Mouse (Mus musculus) myocyte (in vitro differentiated cells): ENCODE measurements around the gene Lrguk.

ENCODE experiments used
- CEBPB ChIP-seq: IDR thresholded peaks from 2 replicates; pipeline ENCODE4 v1.6.1; 2011; ENCODE audit warnings: mild to moderate bottlenecking, moderate library complexity; ENCODE audit not compliant: poor library complexity, insufficient read depth, severe bottlenecking
- MAX ChIP-seq: IDR thresholded peaks from one replicate; pipeline ENCODE4 v1.6.1; 2011; ENCODE audit warnings: low read depth, mild to moderate bottlenecking, control low read depth
- MYOD1 ChIP-seq, 3 experiments: IDR thresholded peaks; one replicate each; pipeline ENCODE4 v1.6.1; 2011; ENCODE audit warnings: control low read depth in 2 of 3, low read depth in 2 of 3, mild to moderate bottlenecking in 2 of 3, moderate library complexity in 1 of 3; ENCODE audit not compliant: insufficient read length in 2 of 3, control insufficient read depth in 1 of 3
- MYOG ChIP-seq, 3 experiments: IDR thresholded peaks; one replicate each; pipeline ENCODE4 v1.6.1; 2011; ENCODE audit warnings: control low read depth in 2 of 3, low read depth in 2 of 3, mild to moderate bottlenecking in 2 of 3; ENCODE audit not compliant: insufficient read length in 2 of 3, control insufficient read depth in 1 of 3, insufficient read depth in 1 of 3
- POLR2A ChIP-seq: IDR thresholded peaks from one replicate; pipeline ENCODE4 v1.6.1; 2011; ENCODE audit warnings: low read depth, mild to moderate bottlenecking, control low read depth, moderate library complexity; ENCODE audit not compliant: insufficient read length
- POLR2AphosphoS2 ChIP-seq: IDR thresholded peaks from one replicate; pipeline ENCODE4 v1.6.1; 2011; ENCODE audit warnings: low read depth, control low read depth; ENCODE audit not compliant: insufficient read length
- REST ChIP-seq: IDR thresholded peaks from one replicate; pipeline ENCODE4 v1.6.1; 2011; ENCODE audit warnings: mild to moderate bottlenecking, control low read depth, moderate library complexity; ENCODE audit not compliant: insufficient read depth, insufficient read length
- TCF12 ChIP-seq: IDR thresholded peaks from one replicate; pipeline ENCODE4 v1.6.1; 2011; ENCODE audit warnings: mild to moderate bottlenecking, control low read depth; ENCODE audit not compliant: poor library complexity, insufficient read depth, severe bottlenecking
- TCF3 ChIP-seq: IDR thresholded peaks from one replicate; pipeline ENCODE4 v1.6.1; 2011; ENCODE audit warnings: low read depth, control low read depth; ENCODE audit not compliant: insufficient read length
- USF1 ChIP-seq: IDR thresholded peaks from one replicate; pipeline ENCODE4 v1.6.1; 2011; ENCODE audit warnings: low read depth, mild to moderate bottlenecking, control low read depth, moderate library complexity

DNA sequence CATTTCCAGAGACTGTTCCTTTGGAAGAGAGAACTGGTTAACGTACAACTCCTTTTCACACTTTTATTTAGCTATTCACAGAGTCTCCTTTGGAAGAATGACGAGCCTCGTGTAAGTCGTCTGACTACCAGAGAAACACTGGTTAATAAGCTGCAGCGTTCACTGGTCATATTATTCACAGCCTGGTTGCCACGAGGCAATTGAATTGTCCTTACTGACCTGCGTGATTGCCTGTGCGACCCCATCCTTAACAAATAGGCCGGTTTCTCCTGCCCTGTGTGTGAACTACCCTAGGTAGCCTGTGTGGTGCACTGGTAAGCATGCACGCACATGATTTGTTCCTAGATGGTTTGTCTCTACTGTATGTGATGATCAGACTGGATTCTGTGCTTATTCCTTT lies 81.3 kb downstream of the Lrguk start:
- no peak for TF ChIP-seq MAX
- no peak for TF ChIP-seq POLR2A
- no peak for TF ChIP-seq TCF12
- no peak for TF ChIP-seq REST
- no peak for TF ChIP-seq MYOD1 (IDR thresholded peaks at IDR 0.05; ENCODE audit: control insufficient read depth in 1 of 3, insufficient read length in 2 of 3, low read depth in 2 of 3)
- TF ChIP-seq POLR2AphosphoS2 = no peak
- no peak for TF ChIP-seq CEBPB
- TF ChIP-seq TCF3 = no peak
- TF ChIP-seq USF1 = no peak
- TF ChIP-seq MYOG (IDR thresholded peaks at IDR 0.05; ENCODE audit: control insufficient read depth in 1 of 3, insufficient read depth in 1 of 3, insufficient read length in 2 of 3, low read depth in 2 of 3) = no peak
